Mouse (Mus musculus) liver, adult 2 months (tissue): ENCODE data around the gene Poldip3.

Experiments used
- CTCF ChIP-seq: fragments of 200-500 bp; IDR thresholded peaks from 2 replicates; pipeline ENCODE4 v1.5.1; 2011; ENCODE audit warnings: low read depth, low read length, control low read depth
- POLR2A ChIP-seq: fragments of 200-500 bp; IDR thresholded peaks from 2 replicates; pipeline ENCODE4 v1.6.1; 2011; ENCODE audit warnings: low read length, control low read depth; ENCODE audit not compliant: insufficient read depth; ENCODE audit errors: extremely low read depth

- TF ChIP-seq POLR2A (0 out of 2 replicates have a peak, but pooled peaks have one; percentile 31), CTCF (no peak)
These were observed 6.7 kb upstream of the Poldip3 start for GRCm38 (mm10) chr15:83155672-83156419.
